Mouse (Mus musculus): ENCODE measurements around the gene Erich4. TPM values are rescaled to one million over a fixed set of nuclear protein-coding genes. Genes with fewer than 3 reads are reported as not detected.

Erich4 gene
- polyA plus RNA-seq, 1 experiment, result not detected

DNA sequence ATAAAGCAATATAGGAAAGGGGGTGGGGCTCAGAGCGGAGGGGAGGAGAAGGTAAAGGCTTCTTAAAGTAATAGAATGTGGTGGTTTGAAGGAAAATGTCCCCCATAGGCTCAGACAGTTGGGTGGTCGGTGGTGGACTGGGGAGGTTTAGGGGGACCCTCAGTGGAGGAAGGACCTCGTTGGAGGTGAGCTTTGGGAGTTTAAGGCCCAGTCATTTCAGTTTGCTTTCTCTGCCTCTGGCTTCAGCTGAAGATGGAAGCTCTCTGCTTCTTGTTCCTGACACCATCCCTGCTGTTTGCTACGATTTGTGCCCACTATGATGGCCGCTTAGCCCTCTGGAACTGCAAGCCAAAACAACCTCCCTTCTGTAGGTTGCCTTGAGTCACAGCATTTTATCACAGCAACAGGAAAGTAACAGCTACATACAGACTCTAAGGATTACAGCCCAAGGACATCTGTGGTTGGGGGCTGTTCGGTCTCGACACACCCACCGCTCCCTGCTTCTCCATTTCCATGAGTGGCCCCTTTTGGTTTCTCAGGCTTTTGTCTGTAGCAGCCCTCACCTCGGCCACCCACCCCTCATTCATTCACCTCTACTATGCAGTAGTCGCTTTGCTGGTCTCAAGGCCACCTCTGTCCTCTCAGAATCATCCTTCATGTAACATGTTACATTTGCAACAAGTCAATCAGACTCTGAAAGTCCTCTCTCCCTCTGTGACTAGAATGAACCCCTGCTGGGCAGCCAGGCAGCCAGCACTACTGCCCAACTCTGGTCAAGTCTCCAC, 1.9 kb upstream of the Erich4 start:
- H3ac ChIP-seq (ENCODE audit: control insufficient read depth, insufficient read length), result no peak overlapping the region
- H3K27me3 ChIP-seq (ENCODE audit: control insufficient read depth, insufficient read depth, insufficient read length), result peaks cover 27% of the 10 kb centered on the region
- H3K36me3 ChIP-seq (ENCODE audit: control insufficient read depth, insufficient read depth), result no peaks in the 10 kb centered on the region
- no peak overlapping the region for H3K4me2 ChIP-seq (ENCODE audit: low read depth)
- no peaks in the 10 kb centered on the region for H3K79me2 ChIP-seq (ENCODE audit: control insufficient read depth, insufficient read depth)
- no peak overlapping the region for H3K4me3 ChIP-seq
- TF ChIP-seq REST (IDR thresholded peaks at IDR 0.05; ENCODE audit: insufficient read depth, insufficient read length) (no peak), MYOD1 (IDR thresholded peaks at IDR 0.05; ENCODE audit: control insufficient read depth in 1 of 3, insufficient read length in 2 of 3, low read depth in 2 of 3) (no peak), USF1 (IDR thresholded peaks at IDR 0.05; ENCODE audit: low read depth) (no peak), MAX (IDR thresholded peaks at IDR 0.05; ENCODE audit: low read depth) (no peak), POLR2AphosphoS2 (IDR thresholded peaks at IDR 0.05; ENCODE audit: insufficient read length, low read depth) (no peak), POLR2A (IDR thresholded peaks at IDR 0.05; ENCODE audit: insufficient read length, low read depth) (no peak), CEBPB (IDR thresholded peaks at IDR 0.05; ENCODE audit: insufficient read depth, poor library complexity, severe bottlenecking) (no peak), TCF12 (IDR thresholded peaks at IDR 0.05; ENCODE audit: insufficient read depth, poor library complexity, severe bottlenecking) (no peak), E2F4 (IDR thresholded peaks at IDR 0.05; ENCODE audit: insufficient read depth) (no peak), TCF3 (IDR thresholded peaks at IDR 0.05; ENCODE audit: insufficient read length, low read depth) (no peak)

DNA sequence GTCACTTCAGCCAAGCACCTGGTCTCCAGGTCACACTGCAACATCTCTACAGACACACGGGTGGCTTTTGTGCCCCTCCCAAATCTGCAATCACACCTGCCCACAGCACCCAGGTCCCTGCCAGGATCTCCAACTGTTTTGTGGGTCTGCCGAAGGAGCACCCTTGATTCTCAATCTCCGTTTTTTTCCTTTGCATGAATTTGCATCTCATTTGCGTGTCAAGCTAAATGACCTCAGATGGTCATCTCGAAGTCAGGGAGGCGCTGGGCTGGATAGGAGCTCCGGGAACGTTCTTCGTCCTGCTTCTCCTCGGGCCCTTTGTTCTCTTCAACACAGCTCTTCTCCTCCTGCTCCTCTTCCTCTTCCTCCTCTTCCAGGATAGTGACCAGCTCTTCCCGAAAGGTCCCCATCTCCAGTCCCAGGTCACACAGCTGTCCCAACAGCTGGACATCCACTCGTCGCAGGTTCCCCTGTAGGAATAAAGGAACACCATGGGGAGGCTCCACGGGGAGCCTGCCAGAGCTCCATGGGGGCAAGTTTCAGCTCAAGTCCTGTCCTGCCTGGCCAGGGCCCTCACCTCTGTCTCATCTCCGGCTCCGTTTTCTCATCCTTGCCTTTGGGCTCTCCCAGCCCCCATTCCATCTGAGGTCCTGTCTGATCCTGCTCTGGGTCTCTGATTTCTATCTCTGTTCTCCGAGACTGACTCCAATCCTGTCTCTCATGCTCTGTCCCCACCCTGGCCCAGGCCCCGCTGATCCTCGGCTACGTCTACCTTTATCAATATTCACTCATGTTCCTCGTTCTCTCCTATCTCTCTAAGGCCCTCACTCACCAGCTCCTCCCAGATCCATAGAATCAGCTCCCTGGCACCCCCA, 624 bp downstream of the Erich4 start:
- H3ac ChIP-seq (ENCODE audit: control insufficient read depth, insufficient read length), result no peak overlapping the region
- H3K36me3 ChIP-seq (ENCODE audit: control insufficient read depth, insufficient read depth), result no peaks in the 10 kb centered on the region
- no peak overlapping the region for H3K4me2 ChIP-seq (ENCODE audit: low read depth)
- no peak overlapping the region for H3K4me3 ChIP-seq
- no peaks in the 10 kb centered on the region for H3K79me2 ChIP-seq (ENCODE audit: control insufficient read depth, insufficient read depth)
- peaks cover 34% of the 10 kb centered on the region for H3K27me3 ChIP-seq (ENCODE audit: control insufficient read depth, insufficient read depth, insufficient read length)
- TF ChIP-seq CEBPB (IDR thresholded peaks at IDR 0.05; ENCODE audit: insufficient read depth, poor library complexity, severe bottlenecking) (no peak), MYOG (IDR thresholded peaks at IDR 0.05; ENCODE audit: control insufficient read depth in 1 of 3, insufficient read depth in 1 of 3, insufficient read length in 2 of 3, low read depth in 2 of 3) (no peak), MAX (IDR thresholded peaks at IDR 0.05; ENCODE audit: low read depth) (no peak), SRF (IDR thresholded peaks at IDR 0.05; ENCODE audit: control insufficient read depth, insufficient read length, low read depth) (no peak)

DNA sequence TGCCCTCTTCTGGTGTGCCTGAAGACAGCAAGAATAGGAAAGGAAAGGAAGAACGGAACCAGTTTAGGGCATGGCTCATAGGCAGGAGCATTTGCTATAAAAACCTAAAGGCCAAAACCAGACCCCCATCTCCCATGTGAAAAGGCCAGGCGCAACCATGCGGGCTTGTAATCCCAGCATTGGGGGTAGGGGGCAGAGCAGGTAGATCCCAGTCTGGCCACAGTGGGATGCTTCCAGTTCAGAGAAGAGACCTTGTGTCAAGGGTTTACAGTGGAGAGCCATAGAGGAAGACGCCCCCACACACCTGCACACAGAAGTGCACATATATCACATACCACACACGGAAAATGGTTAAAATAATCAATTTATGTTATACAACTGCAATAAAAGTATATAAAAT, 1.6 kb downstream of the Erich4 start:
- Histone ChIP-seq H3K4me3 (no peak overlapping the region), H3K27me3 (ENCODE audit: control insufficient read depth, insufficient read depth, insufficient read length) (peaks cover 34% of the 10 kb centered on the region), H3ac (ENCODE audit: control insufficient read depth, insufficient read length) (no peak overlapping the region), H3K79me2 (ENCODE audit: control insufficient read depth, insufficient read depth) (no peaks in the 10 kb centered on the region), H3K36me3 (ENCODE audit: control insufficient read depth, insufficient read depth) (no peaks in the 10 kb centered on the region), H3K4me2 (ENCODE audit: low read depth) (no peak overlapping the region)
- TF ChIP-seq TCF12 (IDR thresholded peaks at IDR 0.05; ENCODE audit: insufficient read depth, poor library complexity, severe bottlenecking), result no peak
- no peak for TF ChIP-seq MAX (IDR thresholded peaks at IDR 0.05; ENCODE audit: low read depth)
- no peak for TF ChIP-seq SRF (IDR thresholded peaks at IDR 0.05; ENCODE audit: control insufficient read depth, insufficient read length, low read depth)
- no peak for TF ChIP-seq MYOD1 (IDR thresholded peaks at IDR 0.05; ENCODE audit: control insufficient read depth in 1 of 3, insufficient read length in 2 of 3, low read depth in 2 of 3)
- no peak for TF ChIP-seq USF1 (IDR thresholded peaks at IDR 0.05; ENCODE audit: low read depth)
- TF ChIP-seq REST (IDR thresholded peaks at IDR 0.05; ENCODE audit: insufficient read depth, insufficient read length), result no peak
- TF ChIP-seq E2F4 (IDR thresholded peaks at IDR 0.05; ENCODE audit: insufficient read depth), result no peak
- TF ChIP-seq CEBPB (IDR thresholded peaks at IDR 0.05; ENCODE audit: insufficient read depth, poor library complexity, severe bottlenecking), result no peak
- TF ChIP-seq POLR2AphosphoS2 (IDR thresholded peaks at IDR 0.05; ENCODE audit: insufficient read length, low read depth), result no peak
- no peak for TF ChIP-seq POLR2A (IDR thresholded peaks at IDR 0.05; ENCODE audit: insufficient read length, low read depth)
- TF ChIP-seq MYOG (IDR thresholded peaks at IDR 0.05; ENCODE audit: control insufficient read depth in 1 of 3, insufficient read depth in 1 of 3, insufficient read length in 2 of 3, low read depth in 2 of 3), result no peak
- no peak for TF ChIP-seq TCF3 (IDR thresholded peaks at IDR 0.05; ENCODE audit: insufficient read length, low read depth)

DNA sequence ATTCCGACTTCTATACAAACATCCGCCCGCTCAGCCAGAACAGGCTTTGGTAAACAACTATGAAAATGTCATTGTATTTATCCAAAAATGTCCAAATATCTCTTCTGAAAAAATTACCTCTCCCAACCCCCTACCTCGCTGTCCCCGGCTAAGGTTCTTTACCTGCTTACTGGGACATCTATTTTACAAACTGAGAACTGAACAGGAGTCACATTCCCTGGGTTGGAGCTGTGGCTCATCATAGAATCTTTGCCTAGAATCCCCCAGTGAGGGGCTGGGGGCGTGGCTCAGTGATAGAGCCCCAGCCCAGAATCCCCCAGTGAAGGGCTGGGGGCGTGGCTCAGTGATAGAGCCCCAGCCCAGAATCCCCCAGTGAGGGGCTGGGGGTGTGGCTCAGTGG, 4.2 kb downstream of the Erich4 start:
- no peaks in the 10 kb centered on the region for H3K79me2 ChIP-seq (ENCODE audit: control insufficient read depth, insufficient read depth)
- H3K4me2 ChIP-seq (ENCODE audit: low read depth), result no peak overlapping the region
- H3K4me3 ChIP-seq, result no peak overlapping the region
- no peaks in the 10 kb centered on the region for H3K36me3 ChIP-seq (ENCODE audit: control insufficient read depth, insufficient read depth)
- no peak overlapping the region for H3ac ChIP-seq (ENCODE audit: control insufficient read depth, insufficient read length)
- TF ChIP-seq POLR2A (IDR thresholded peaks at IDR 0.05; ENCODE audit: insufficient read length, low read depth), result no peak
- no peak for TF ChIP-seq TCF12 (IDR thresholded peaks at IDR 0.05; ENCODE audit: insufficient read depth, poor library complexity, severe bottlenecking)
- no peak for TF ChIP-seq REST (IDR thresholded peaks at IDR 0.05; ENCODE audit: insufficient read depth, insufficient read length)
- no peak for TF ChIP-seq TCF3 (IDR thresholded peaks at IDR 0.05; ENCODE audit: insufficient read length, low read depth)
- no peak for TF ChIP-seq USF1 (IDR thresholded peaks at IDR 0.05; ENCODE audit: low read depth)
- no peak for TF ChIP-seq E2F4 (IDR thresholded peaks at IDR 0.05; ENCODE audit: insufficient read depth)
- no peak for TF ChIP-seq MYOG (IDR thresholded peaks at IDR 0.05; ENCODE audit: control insufficient read depth in 1 of 3, insufficient read depth in 1 of 3, insufficient read length in 2 of 3, low read depth in 2 of 3)
- TF ChIP-seq CEBPB (IDR thresholded peaks at IDR 0.05; ENCODE audit: insufficient read depth, poor library complexity, severe bottlenecking), result no peak
- no peak for TF ChIP-seq SRF (IDR thresholded peaks at IDR 0.05; ENCODE audit: control insufficient read depth, insufficient read length, low read depth)
- peaks cover 47% of the 10 kb centered on the region for H3K27me3 ChIP-seq (ENCODE audit: control insufficient read depth, insufficient read depth, insufficient read length)

Measured in myocyte (in vitro differentiated cells).